Mouse (Mus musculus) heart, adult 18-20 months (tissue): Measurements from ENCODE around the gene Rmi1. TPM values are rescaled to one million over a fixed set of nuclear protein-coding genes. Genes with fewer than 3 reads are reported as not detected.

Experiments
- microRNA-seq, 2 experiments: library from miRNA; unstranded; fragments of <30 nt; microRNA quantifications; one replicate each; pipeline ENCODE4 v1.2.0; 2022
- total RNA-seq, 2 experiments: library from RNA; stranded (reverse); gene quantifications; 2 replicates each; pipeline ENCODE4 v1.2.3; 2021

Rmi1 gene
- total RNA-seq, 2 experiments from 2014 or later = 9.3 to 11.4 TPM

Small RNAs within 50 kb of the gene (microRNA-seq; reads per million reads assigned to microRNA genes)
- gene Mir7-1 = 22.0 to 24.8 reads per million in 2 experiments

Other genes starting within 250 kb of the Rmi1 start
- 10 to 100 TPM; 23.9 to 26.6 TPM for gene Idnk, start 244.6 kb upstream of the Rmi1 start, total RNA-seq
- 10 to 100 TPM; 52.6 to 56.0 TPM for gene Ubqln1, start 186.6 kb upstream of the Rmi1 start, total RNA-seq
- 10 to 100 TPM; 22.9 to 28.5 TPM for gene Gkap1, start 126.5 kb upstream of the Rmi1 start, total RNA-seq
- gene Kif27, start 43.1 kb upstream of the Rmi1 start, total RNA-seq = under 1 TPM in 1 of 2 experiments, not detected in 1; 0.13 TPM
- gene 2210016F16Rik, start 17.0 kb upstream of the Rmi1 start, total RNA-seq = 10 to 100 TPM; 16.0 to 17.6 TPM
- gene Hnrnpk, start 1.1 kb downstream of the Rmi1 start, total RNA-seq = 100 to 1,000 TPM; 412 to 432 TPM
- gene Slc28a3, start 208.6 kb downstream of the Rmi1 start, total RNA-seq = under 1 TPM in 1 of 2 experiments, not detected in 1; 0.13 TPM